Mouse (Mus musculus): ENCODE measurements around the gene Gtsf1. TPM values are rescaled to one million over a fixed set of nuclear protein-coding genes. Genes with fewer than 3 reads are reported as not detected.

Gtsf1 gene
- polyA plus RNA-seq (2014; fragmentation: Nextera tagmentation; extraction: Ambion mirVana): 0.32 TPM in 1 of 2 replicates, not detected in the other

GRCm38 (mm10) chr15:103430241-103430640 lies at the start of gene Gtsf1:
Gtsf1 (minus strand) TSS chr15:103430470.
- no peak within 1 kb of the TSS for H3K4me3 ChIP-seq (ENCODE audit: low read depth, low read length)
- H3K27me3 ChIP-seq (ENCODE audit: control insufficient read depth, insufficient read depth, low read length): no peaks in the 10 kb centered on the region
- no peak within 1 kb of the TSS for H3K9ac ChIP-seq (replicated peaks; ENCODE audit: low read length)
- H3K4me2 ChIP-seq (ENCODE audit: low read depth, low read length): no peak within 1 kb of the TSS
- H3K36me3 ChIP-seq (replicated peaks; ENCODE audit: control insufficient read depth, insufficient read depth, low read depth, low read length): no peaks in the 10 kb centered on the region
- H3K4me1 ChIP-seq (ENCODE audit: control insufficient read depth, insufficient read depth, low read length): no peaks in the 10 kb centered on the region
- no peaks in the 10 kb centered on the region for H3K9me3 ChIP-seq (replicated peaks; ENCODE audit: control insufficient read depth, low read length)
- no peak for DNase-seq (ENCODE audit: low spot score)
- no peak for ATAC-seq (replicated peaks; ENCODE audit: insufficient number of reproducible peaks, low FRiP score, low TSS enrichment, low read depth)
- H3K27ac ChIP-seq (replicated peaks; ENCODE audit: low read depth, low read length): no peak within 1 kb of the TSS
- 95% methylated on average over 16 of the region's 16 CpGs for WGBS

- no peak overlapping the region for H3K4me2 ChIP-seq (ENCODE audit: low read depth, low read length)
- no peak overlapping the region for H3K4me3 ChIP-seq (ENCODE audit: low read depth, low read length)
- H3K9ac ChIP-seq (replicated peaks; ENCODE audit: low read length): no peak overlapping the region
- H3K27me3 ChIP-seq (ENCODE audit: control insufficient read depth, insufficient read depth, low read length): no peaks in the 10 kb centered on the region
- no peaks in the 10 kb centered on the region for H3K4me1 ChIP-seq (ENCODE audit: control insufficient read depth, insufficient read depth, low read length)
- no peak overlapping the region for H3K27ac ChIP-seq (replicated peaks; ENCODE audit: low read depth, low read length)
- ATAC-seq (replicated peaks; ENCODE audit: insufficient number of reproducible peaks, low FRiP score, low TSS enrichment, low read depth) (no peak), DNase-seq (ENCODE audit: low spot score) (no peak)
- H3K9me3 ChIP-seq (replicated peaks; ENCODE audit: control insufficient read depth, low read length): no peaks in the 10 kb centered on the region
- no peaks in the 10 kb centered on the region for H3K36me3 ChIP-seq (replicated peaks; ENCODE audit: control insufficient read depth, insufficient read depth, low read depth, low read length)
- WGBS: 77% methylated on average over 1 of the region's 1 CpGs
Observed at GRCm38 (mm10) chr15:103479080-103479606, 48.9 kb upstream of the Gtsf1 start.

DNA sequence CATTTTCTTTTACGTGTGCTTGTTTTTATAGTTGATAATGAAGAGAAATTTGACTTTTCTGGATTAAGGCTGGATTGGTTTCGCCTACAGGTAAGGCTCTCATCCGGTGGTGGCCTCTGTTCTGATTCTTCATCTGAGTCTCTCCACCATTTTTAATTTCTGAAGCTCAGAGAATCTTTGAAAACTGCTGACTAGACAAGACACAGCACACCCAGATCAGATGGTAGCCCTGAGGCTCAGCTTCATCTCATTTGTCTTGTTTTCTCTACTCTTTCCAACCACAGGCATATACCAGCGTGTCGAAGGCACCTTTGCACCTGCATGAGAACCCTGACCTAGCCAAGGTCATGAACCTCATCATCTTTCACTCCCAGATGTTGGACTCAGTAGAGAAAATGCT lies 43.5 kb upstream of the Gtsf1 start:
- H3K27ac ChIP-seq (replicated peaks; ENCODE audit: low read depth, low read length): no peak overlapping the region
- no peak for DNase-seq (ENCODE audit: low spot score)
- no peaks in the 10 kb centered on the region for H3K36me3 ChIP-seq (replicated peaks; ENCODE audit: control insufficient read depth, insufficient read depth, low read depth, low read length)
- 74% methylated on average over 5 of the region's 5 CpGs for WGBS
- H3K9ac ChIP-seq (replicated peaks; ENCODE audit: low read length): no peak overlapping the region
- H3K9me3 ChIP-seq (replicated peaks; ENCODE audit: control insufficient read depth, low read length): no peaks in the 10 kb centered on the region
- H3K4me1 ChIP-seq (ENCODE audit: control insufficient read depth, insufficient read depth, low read length): no peaks in the 10 kb centered on the region
- no peaks in the 10 kb centered on the region for H3K27me3 ChIP-seq (ENCODE audit: control insufficient read depth, insufficient read depth, low read length)
- ATAC-seq (replicated peaks; ENCODE audit: insufficient number of reproducible peaks, low FRiP score, low TSS enrichment, low read depth): no peak
- no peak overlapping the region for H3K4me3 ChIP-seq (ENCODE audit: low read depth, low read length)
- H3K4me2 ChIP-seq (ENCODE audit: low read depth, low read length): no peak overlapping the region

- Histone ChIP-seq H3K36me3 (replicated peaks; ENCODE audit: control insufficient read depth, insufficient read depth, low read depth, low read length) (no peaks in the 10 kb centered on the region), H3K9ac (replicated peaks; ENCODE audit: low read length) (no peak overlapping the region), H3K27ac (replicated peaks; ENCODE audit: low read depth, low read length) (no peak overlapping the region), H3K27me3 (ENCODE audit: control insufficient read depth, insufficient read depth, low read length) (no peaks in the 10 kb centered on the region), H3K4me1 (ENCODE audit: control insufficient read depth, insufficient read depth, low read length) (no peaks in the 10 kb centered on the region), H3K9me3 (replicated peaks; ENCODE audit: control insufficient read depth, low read length) (no peaks in the 10 kb centered on the region), H3K4me3 (ENCODE audit: low read depth, low read length) (no peak overlapping the region), H3K4me2 (ENCODE audit: low read depth, low read length) (no peak overlapping the region)
- DNase-seq (ENCODE audit: low spot score) (no peak), ATAC-seq (replicated peaks; ENCODE audit: insufficient number of reproducible peaks, low FRiP score, low TSS enrichment, low read depth) (no peak)
- WGBS: 88% methylated on average over 7 of the region's 7 CpGs
Observed at GRCm38 (mm10) chr15:103473182-103473581, 42.9 kb upstream of the Gtsf1 start.

- H3K36me3 ChIP-seq (replicated peaks; ENCODE audit: control insufficient read depth, insufficient read depth, low read depth, low read length): no peaks in the 10 kb centered on the region
- no peak overlapping the region for H3K4me2 ChIP-seq (ENCODE audit: low read depth, low read length)
- H3K4me3 ChIP-seq (ENCODE audit: low read depth, low read length): no peak overlapping the region
- no peaks in the 10 kb centered on the region for H3K9me3 ChIP-seq (replicated peaks; ENCODE audit: control insufficient read depth, low read length)
- no peaks in the 10 kb centered on the region for H3K4me1 ChIP-seq (ENCODE audit: control insufficient read depth, insufficient read depth, low read length)
- ATAC-seq (replicated peaks; ENCODE audit: insufficient number of reproducible peaks, low FRiP score, low TSS enrichment, low read depth): no peak
- H3K27ac ChIP-seq (replicated peaks; ENCODE audit: low read depth, low read length): no peak overlapping the region
- H3K9ac ChIP-seq (replicated peaks; ENCODE audit: low read length): no peak overlapping the region
- no peaks in the 10 kb centered on the region for H3K27me3 ChIP-seq (ENCODE audit: control insufficient read depth, insufficient read depth, low read length)
- no peak for DNase-seq (ENCODE audit: low spot score)
- WGBS: 63% methylated on average over 3 of the region's 3 CpGs
Observed at GRCm38 (mm10) chr15:103472265-103472664, 42.0 kb upstream of the Gtsf1 start.

DNA sequence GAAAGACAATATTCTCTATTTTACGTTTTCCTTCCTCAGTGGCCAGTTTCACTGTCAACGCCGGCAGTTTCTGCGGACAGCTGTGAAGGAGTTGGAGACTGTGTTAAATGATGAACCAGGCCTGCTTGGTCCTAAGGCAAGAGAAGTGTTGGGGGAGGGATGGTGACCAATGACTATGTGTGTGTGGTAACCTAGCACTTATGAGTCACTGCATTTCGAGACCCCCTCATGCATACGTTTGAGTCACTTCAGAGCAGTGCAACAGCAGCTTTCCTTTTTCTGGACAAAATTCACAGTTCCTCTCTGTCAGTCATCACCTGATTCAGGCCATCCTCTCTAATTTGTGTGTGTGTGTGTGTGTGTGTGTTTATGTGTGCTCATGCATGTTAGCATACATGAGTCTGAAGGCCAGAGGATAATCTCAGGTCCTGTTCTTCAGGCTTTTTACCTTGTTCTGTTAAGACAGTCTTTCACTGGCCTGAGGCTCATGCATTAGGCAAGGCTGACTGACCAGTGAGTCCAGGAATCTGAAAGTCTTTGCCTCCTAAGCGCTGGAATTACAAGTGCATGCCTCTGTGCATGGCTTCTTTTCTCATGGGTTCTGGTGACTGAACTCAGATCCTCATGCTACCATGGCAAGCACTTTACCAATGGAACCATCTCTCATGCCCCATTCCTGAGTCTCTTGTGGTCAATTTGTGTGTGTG lies 41.4 kb upstream of the Gtsf1 start:
- H3K27ac ChIP-seq (replicated peaks; ENCODE audit: low read depth, low read length): no peak overlapping the region
- no peaks in the 10 kb centered on the region for H3K4me1 ChIP-seq (ENCODE audit: control insufficient read depth, insufficient read depth, low read length)
- H3K4me2 ChIP-seq (ENCODE audit: low read depth, low read length): no peak overlapping the region
- no peaks in the 10 kb centered on the region for H3K9me3 ChIP-seq (replicated peaks; ENCODE audit: control insufficient read depth, low read length)
- H3K36me3 ChIP-seq (replicated peaks; ENCODE audit: control insufficient read depth, insufficient read depth, low read depth, low read length): no peaks in the 10 kb centered on the region
- H3K27me3 ChIP-seq (ENCODE audit: control insufficient read depth, insufficient read depth, low read length): no peaks in the 10 kb centered on the region
- WGBS: 80% methylated on average over 7 of the region's 7 CpGs
- H3K4me3 ChIP-seq (ENCODE audit: low read depth, low read length): no peak overlapping the region
- ATAC-seq (replicated peaks; ENCODE audit: insufficient number of reproducible peaks, low FRiP score, low TSS enrichment, low read depth) (no peak), DNase-seq (ENCODE audit: low spot score) (no peak)
- H3K9ac ChIP-seq (replicated peaks; ENCODE audit: low read length): no peak overlapping the region

- H3K9ac ChIP-seq (replicated peaks; ENCODE audit: low read length): no peak overlapping the region
- H3K9me3 ChIP-seq (replicated peaks; ENCODE audit: control insufficient read depth, low read length): no peaks in the 10 kb centered on the region
- no peak overlapping the region for H3K27ac ChIP-seq (replicated peaks; ENCODE audit: low read depth, low read length)
- no peak overlapping the region for H3K4me3 ChIP-seq (ENCODE audit: low read depth, low read length)
- H3K27me3 ChIP-seq (ENCODE audit: control insufficient read depth, insufficient read depth, low read length): no peaks in the 10 kb centered on the region
- ATAC-seq (replicated peaks; ENCODE audit: insufficient number of reproducible peaks, low FRiP score, low TSS enrichment, low read depth): no peak
- no peak overlapping the region for H3K4me2 ChIP-seq (ENCODE audit: low read depth, low read length)
- no peaks in the 10 kb centered on the region for H3K36me3 ChIP-seq (replicated peaks; ENCODE audit: control insufficient read depth, insufficient read depth, low read depth, low read length)
- 70% methylated on average over 7 of the region's 7 CpGs for WGBS
- DNase-seq (ENCODE audit: low spot score): no peak
- no peaks in the 10 kb centered on the region for H3K4me1 ChIP-seq (ENCODE audit: control insufficient read depth, insufficient read depth, low read length)
Observed at GRCm38 (mm10) chr15:103462539-103463261, 32.4 kb upstream of the Gtsf1 start.

GRCm38 (mm10) chr15:103454449-103454848 lies 24.2 kb upstream of the Gtsf1 start:
- no peaks in the 10 kb centered on the region for H3K36me3 ChIP-seq (replicated peaks; ENCODE audit: control insufficient read depth, insufficient read depth, low read depth, low read length)
- no peak overlapping the region for H3K9ac ChIP-seq (replicated peaks; ENCODE audit: low read length)
- no peak for ATAC-seq (replicated peaks; ENCODE audit: insufficient number of reproducible peaks, low FRiP score, low TSS enrichment, low read depth)
- no peak overlapping the region for H3K4me2 ChIP-seq (ENCODE audit: low read depth, low read length)
- H3K27me3 ChIP-seq (ENCODE audit: control insufficient read depth, insufficient read depth, low read length): no peaks in the 10 kb centered on the region
- WGBS: 83% methylated on average over 6 of the region's 6 CpGs
- no peak for DNase-seq (ENCODE audit: low spot score)
- no peak overlapping the region for H3K27ac ChIP-seq (replicated peaks; ENCODE audit: low read depth, low read length)
- no peaks in the 10 kb centered on the region for H3K4me1 ChIP-seq (ENCODE audit: control insufficient read depth, insufficient read depth, low read length)
- H3K9me3 ChIP-seq (replicated peaks; ENCODE audit: control insufficient read depth, low read length): no peaks in the 10 kb centered on the region
- no peak overlapping the region for H3K4me3 ChIP-seq (ENCODE audit: low read depth, low read length)

All from embryonic facial prominence, embryonic 11.5 days (tissue).